In the genomic region with DNA sequence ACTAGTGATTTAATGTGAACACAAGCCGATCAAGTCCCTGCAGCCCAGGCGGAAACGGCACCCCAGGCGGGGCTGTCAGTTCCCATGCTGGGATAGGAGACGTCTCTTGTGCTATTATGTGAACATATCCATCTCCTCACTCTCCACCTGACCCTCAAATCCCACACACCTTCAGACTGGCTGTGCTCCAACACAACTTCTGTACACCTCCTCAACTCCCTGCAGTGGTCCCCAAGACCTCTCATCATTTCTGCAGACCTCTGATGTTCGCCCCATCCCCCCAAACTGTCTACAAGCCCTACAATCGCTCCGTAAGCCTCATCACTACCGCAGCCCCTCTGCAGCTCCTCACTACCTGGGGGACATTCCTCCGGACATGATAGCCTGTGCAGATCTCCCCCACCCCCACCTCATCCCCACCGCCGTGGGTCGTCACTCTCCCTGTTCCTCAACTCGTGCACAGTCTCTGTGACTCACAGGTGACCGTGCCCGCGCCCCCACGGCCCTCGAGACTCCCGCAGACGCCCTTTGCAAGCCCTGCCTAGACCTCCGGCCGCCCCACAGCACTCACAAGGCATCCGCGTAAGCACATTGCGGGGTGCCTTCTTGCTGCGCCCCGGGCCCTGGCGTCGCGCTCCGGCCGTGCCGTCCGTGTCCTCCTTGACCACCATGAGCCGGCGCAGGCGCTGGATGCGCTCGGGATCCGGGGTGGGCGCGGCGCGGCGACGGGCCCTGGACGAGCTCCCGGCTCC, we compare ENCODE assay signal across 8 mouse cellular contexts. TPM values are rescaled to one million over a fixed set of nuclear protein-coding genes. Genes with fewer than 3 reads are reported as not detected.
DNase-seq lines count a peak whose midpoint lies in the region; ATAC-seq and TF ChIP-seq lines count a peak whose summit lies in the region.

No protein-coding gene starts in this region.

- TF ChIP-seq CTCF in liver, postnatal 0 days (IDR thresholded peaks at IDR 0.05; ENCODE audit: low read depth): no peak

- H3K4me2 ChIP-seq in embryonic facial prominence, embryonic 12.5 days (replicated peaks): peak overlapping the region; percentile 93
- H3K4me2 ChIP-seq in hindbrain, embryonic 15.5 days: peak overlapping the region; percentile 72
- peak overlapping the region; percentile 100 for H3K4me2 ChIP-seq in liver, postnatal 0 days (ENCODE audit: low read depth, low read length)

- peak overlapping the region; percentile 84 for H3K9ac ChIP-seq in embryonic facial prominence, embryonic 12.5 days
- peak overlapping the region; percentile 87 for H3K9ac ChIP-seq in hindbrain, embryonic 15.5 days
- H3K9ac ChIP-seq in liver, postnatal 0 days (replicated peaks): peak overlapping the region; percentile 91

- H3K9me3 ChIP-seq in embryonic facial prominence, embryonic 12.5 days: no peaks in the 10 kb centered on the region
- H3K9me3 ChIP-seq in hindbrain, embryonic 15.5 days: no peaks in the 10 kb centered on the region
- H3K9me3 ChIP-seq in liver, postnatal 0 days (ENCODE audit: low read length): no peaks in the 10 kb centered on the region

- H3K4me1 ChIP-seq in embryonic facial prominence, embryonic 12.5 days: peaks cover 11% of the 10 kb centered on the region
- H3K4me1 ChIP-seq in hindbrain, embryonic 15.5 days (replicated peaks): peaks cover 23% of the 10 kb centered on the region
- H3K4me1 ChIP-seq in liver, postnatal 0 days (ENCODE audit: insufficient read depth): peaks cover 9% of the 10 kb centered on the region

- 0 out of 2 replicates have a peak overlapping the region, but pooled peaks have one; percentile 36 for H3K27ac ChIP-seq in embryonic facial prominence, embryonic 12.5 days
- peak overlapping the region; percentile 83 for H3K27ac ChIP-seq in hindbrain, embryonic 15.5 days (replicated peaks)
- peak overlapping the region; percentile 60 for H3K27ac ChIP-seq in liver, postnatal 0 days (ENCODE audit: low read depth)

- DNase-seq in right cerebral cortex, adult 18-20 months: peak; percentile 24
- DNase-seq in right cerebral cortex, adult 2 months (ENCODE audit: low spot score in 2 of 2): no peak
- DNase-seq in adrenal gland, adult 18-20 months (ENCODE audit: low spot score in 2 of 2): peak; percentile 21 to 56
- peak; percentile 37 for DNase-seq in liver, postnatal 0 days
- peak; percentile 32 for DNase-seq in right cerebral cortex, postnatal 4 days
- no peak for DNase-seq in spleen, adult 18-20 months

- H3K4me3 ChIP-seq in embryonic facial prominence, embryonic 12.5 days: peak overlapping the region; percentile 86
- H3K4me3 ChIP-seq in hindbrain, embryonic 15.5 days: peak overlapping the region; percentile 93
- peak overlapping the region; percentile 96 for H3K4me3 ChIP-seq in liver, postnatal 0 days (ENCODE audit: low read depth, low read length)

- ATAC-seq in embryonic facial prominence, embryonic 12.5 days (ENCODE audit: insufficient number of reproducible peaks, insufficient read depth, low FRiP score, low TSS enrichment): peak; percentile 64
- ATAC-seq in hindbrain, embryonic 15.5 days (ENCODE audit: low FRiP score, low read depth): peak; percentile 68
- no peak; the same call in 1 of the 2 replicates for ATAC-seq in liver, postnatal 0 days

- H3K36me3 ChIP-seq in embryonic facial prominence, embryonic 12.5 days: no peaks in the 10 kb centered on the region
- no peaks in the 10 kb centered on the region for H3K36me3 ChIP-seq in hindbrain, embryonic 15.5 days
- H3K36me3 ChIP-seq in liver, postnatal 0 days (replicated peaks; ENCODE audit: insufficient read depth, low read length): no peaks in the 10 kb centered on the region; the same call in 1 of the 2 replicates

- H3K27me3 ChIP-seq in embryonic facial prominence, embryonic 12.5 days: no peaks in the 10 kb centered on the region
- H3K27me3 ChIP-seq in hindbrain, embryonic 15.5 days: no peaks in the 10 kb centered on the region
- H3K27me3 ChIP-seq in liver, postnatal 0 days (ENCODE audit: insufficient read depth, low read length): no peaks in the 10 kb centered on the region

- under 1% methylated on average over 49 of the region's 49 CpGs for WGBS in embryonic facial prominence, embryonic 12.5 days
- under 1% methylated on average over 38 of the region's 49 CpGs for WGBS in hindbrain, embryonic 15.5 days
- WGBS in liver, postnatal 0 days (ENCODE audit: insufficient replicate concordance): under 1% methylated on average over 49 of the region's 49 CpGs

- TF ChIP-seq EP300 in liver, postnatal 0 days (IDR thresholded peaks at IDR 0.05; ENCODE audit: low read depth): no peak

RNA-seq across cellular contexts. Expression of gene Lsm11, which starts 0.7 kb away (rescaled TPM):
- 10 to 100 TPM; 11.8 to 22.8 TPM for total RNA-seq in adrenal gland, adult 18-20 months (2021)
- polyA plus RNA-seq in embryonic facial prominence, embryonic 12.5 days (2016; fragmentation: Nextera tagmentation; extraction: Ambion mirVana): 9.3 and 11.0 TPM in 2 replicates
- 24.6 and 25.4 TPM in 2 replicates for polyA plus RNA-seq in hindbrain, embryonic 15.5 days (2015; fragmentation: Nextera tagmentation; extraction: Ambion mirVana)
- polyA plus RNA-seq in liver, postnatal 0 days (2015; fragmentation: Nextera tagmentation; extraction: Ambion mirVana): 1.3 and 1.8 TPM in 2 replicates

RNA-seq across cellular contexts. Expression of gene Thg1l, which starts 11.2 kb away (rescaled TPM):
- 10 to 100 TPM; 11.7 to 15.2 TPM for total RNA-seq in adrenal gland, adult 18-20 months (2021)
- 12.8 and 13.5 TPM in 2 replicates for polyA plus RNA-seq in embryonic facial prominence, embryonic 12.5 days (2016; fragmentation: Nextera tagmentation; extraction: Ambion mirVana)
- polyA plus RNA-seq in hindbrain, embryonic 15.5 days (2015; fragmentation: Nextera tagmentation; extraction: Ambion mirVana): 9.1 and 10.0 TPM in 2 replicates
- polyA plus RNA-seq in liver, postnatal 0 days (2015; fragmentation: Nextera tagmentation; extraction: Ambion mirVana): 3.8 TPM in 2 replicates

RNA-seq across cellular contexts. Expression of gene Sox30, which starts 36.0 kb away (rescaled TPM):
- under 1 TPM in 1 of 2 experiments, not detected in 1; 0.13 TPM for total RNA-seq in adrenal gland, adult 18-20 months (2021)
- polyA plus RNA-seq in embryonic facial prominence, embryonic 12.5 days (2016; fragmentation: Nextera tagmentation; extraction: Ambion mirVana): 0.33 and 0.43 TPM in 2 replicates
- 0.13 and 0.16 TPM in 2 replicates for polyA plus RNA-seq in hindbrain, embryonic 15.5 days (2015; fragmentation: Nextera tagmentation; extraction: Ambion mirVana)
- 0.04 TPM in 1 of 2 replicates, not detected in the other for polyA plus RNA-seq in liver, postnatal 0 days (2015; fragmentation: Nextera tagmentation; extraction: Ambion mirVana)

Comparison
In these comparisons a context has a peak if more than half of its experiments do, and no peak if none do; other contexts are left out.
1. DNase-seq: peak in right cerebral cortex, adult 18-20 months (single experiment), adrenal gland, adult 18-20 months (2 of 2), liver, postnatal 0 days (single experiment) and right cerebral cortex, postnatal 4 days (single experiment); none in right cerebral cortex, adult 2 months (0 of 2) and spleen, adult 18-20 months (0 of 2).
2. Peak in every context shown above with its lines, with median percentiles within 50 percentile points of each other: H3K27ac ChIP-seq, H3K4me2 ChIP-seq, H3K4me3 ChIP-seq and H3K9ac ChIP-seq.